Mouse (Mus musculus) adrenal gland, adult (tissue): ENCODE results near the gene C2cd2.
"Not testable (repeated sequence)": the region's sequence is repeated elsewhere in the genome, so short reads cannot be mapped to it uniquely, and the experiment has no call there.

Experiments
- DNase-seq, 2 experiments: peaks; one replicate each; pipeline ENCODE4 v3.0.0; 2022 to 2023; ENCODE audit warnings: low spot score in 1 of 2; ENCODE audit not compliant: inconsistent age in 2 of 2

The C2cd2 gene

DNA sequence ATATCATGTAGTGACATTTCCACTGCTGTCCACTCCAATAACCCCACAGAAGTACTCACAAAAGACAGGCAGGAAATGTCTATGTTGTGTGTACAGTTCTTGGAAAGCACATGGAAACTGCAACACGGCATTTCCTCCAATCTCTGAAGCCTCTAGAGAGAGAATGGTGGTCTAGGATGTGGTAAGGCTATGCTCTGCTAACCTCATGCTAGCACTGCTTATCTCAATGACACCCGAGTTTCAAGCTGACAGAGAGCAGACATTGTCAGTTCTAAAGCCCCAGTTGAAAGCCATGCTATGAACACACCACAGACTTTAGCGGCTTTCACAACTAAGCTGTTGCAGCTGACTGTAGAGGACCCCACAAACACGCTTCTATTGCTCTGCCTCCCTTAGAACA is 13.6 kb downstream of the C2cd2 start:
- DNase-seq = no peak

DNA sequence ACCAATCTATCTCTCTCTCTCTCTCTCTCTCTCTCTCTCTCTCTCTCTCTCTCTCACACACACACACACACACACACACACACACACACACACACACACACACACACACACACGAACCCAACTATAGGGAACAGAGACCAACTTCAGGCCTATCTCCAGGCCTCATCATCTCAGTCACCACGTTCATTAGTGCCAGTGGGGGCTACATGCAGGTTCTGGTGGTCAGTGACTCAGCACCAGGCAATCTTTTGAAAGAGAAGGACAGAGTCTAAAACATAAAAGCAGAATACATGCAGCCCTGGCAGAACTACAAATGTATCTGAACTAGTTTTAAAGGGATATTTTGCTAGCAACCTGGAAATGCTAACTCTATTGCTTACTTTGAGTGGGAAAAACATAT is 15.4 kb downstream of the C2cd2 start:
- not testable (repeated sequence) for DNase-seq

DNA sequence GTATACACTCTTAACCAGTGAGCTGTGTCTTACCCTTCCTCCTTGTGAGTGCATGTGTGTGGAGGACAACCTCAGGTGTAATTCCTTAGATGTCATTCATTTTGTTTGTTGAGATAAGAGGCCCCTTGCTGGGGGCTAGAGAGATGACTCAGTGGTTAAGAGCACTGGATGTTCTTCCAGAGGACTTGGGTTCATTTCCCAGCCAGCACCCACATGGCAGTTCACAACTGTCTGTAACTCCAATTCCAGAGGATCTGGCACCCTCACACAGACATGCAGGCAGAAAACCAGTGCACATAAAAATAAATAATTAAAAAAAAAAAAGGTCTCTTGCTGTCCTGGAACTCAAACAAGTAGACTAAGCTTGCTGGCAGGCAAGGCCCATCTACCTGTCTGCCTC is 20.6 kb downstream of the C2cd2 start:
- no peak for DNase-seq

DNA sequence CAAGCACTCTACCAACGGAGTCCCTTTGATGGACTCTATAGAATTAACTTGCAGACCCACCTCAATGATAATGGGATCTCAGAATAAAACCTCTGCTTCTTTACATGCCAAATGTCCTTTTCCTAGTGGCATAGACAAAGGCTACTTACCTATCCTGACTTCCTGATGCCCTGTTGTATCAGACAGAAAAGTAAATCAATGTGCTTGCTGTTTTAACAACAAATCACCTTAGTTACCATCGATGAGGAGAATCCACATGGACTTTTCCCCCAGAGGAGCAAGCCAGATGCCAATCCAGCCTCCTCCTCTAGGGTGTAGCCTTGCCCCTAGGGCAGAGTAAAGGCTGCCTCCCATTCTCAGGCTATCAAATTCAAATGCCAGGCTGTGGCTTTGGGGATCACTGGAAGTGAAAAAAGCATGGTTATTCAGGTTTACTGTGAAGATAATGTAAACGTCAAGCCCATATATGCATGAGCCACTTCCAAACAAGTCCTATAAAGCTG is 21.9 kb downstream of the C2cd2 start:
- no peak for DNase-seq

DNA sequence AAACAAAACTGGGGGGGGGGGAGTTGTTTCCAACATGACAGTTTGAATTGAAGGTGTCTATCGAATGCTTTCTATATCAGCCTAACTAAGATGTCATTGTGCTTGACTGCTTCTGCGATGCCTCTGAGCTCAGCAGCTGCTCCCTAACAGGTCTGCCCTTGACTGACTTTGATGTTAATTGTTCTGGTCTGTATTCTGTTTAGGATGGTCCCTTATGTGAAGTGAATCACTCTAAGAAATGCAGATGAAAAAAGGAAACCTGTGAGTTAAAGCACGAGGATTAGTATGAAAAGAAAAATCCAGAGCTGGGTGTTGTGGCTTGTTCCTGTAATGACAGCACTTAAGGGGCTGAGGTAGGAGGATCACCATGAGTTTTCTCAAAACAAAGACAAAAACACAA is 26.6 kb downstream of the C2cd2 start:
- DNase-seq = no peak

DNA sequence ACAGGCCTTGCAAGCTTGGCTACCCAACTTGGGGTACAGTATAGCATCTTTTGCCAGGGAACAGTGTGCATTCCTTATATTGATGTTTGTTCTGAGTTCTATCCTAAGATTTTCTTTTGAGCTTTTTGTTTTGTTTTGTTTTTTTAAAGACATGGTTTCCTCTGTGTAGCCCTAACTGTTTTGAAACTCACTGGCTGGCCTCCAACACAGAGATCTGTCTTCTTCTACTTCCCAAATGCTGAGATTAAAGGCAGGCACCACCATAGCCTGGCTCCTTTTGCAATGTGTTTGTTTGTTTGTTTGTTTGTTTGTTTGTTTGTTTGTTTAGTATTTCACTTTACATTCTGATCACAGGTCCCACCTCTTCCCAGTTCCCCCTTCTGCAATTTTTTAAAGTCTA is 32.2 kb downstream of the C2cd2 start:
- peak in 1 of 2 experiments; percentile 70 for DNase-seq

DNA sequence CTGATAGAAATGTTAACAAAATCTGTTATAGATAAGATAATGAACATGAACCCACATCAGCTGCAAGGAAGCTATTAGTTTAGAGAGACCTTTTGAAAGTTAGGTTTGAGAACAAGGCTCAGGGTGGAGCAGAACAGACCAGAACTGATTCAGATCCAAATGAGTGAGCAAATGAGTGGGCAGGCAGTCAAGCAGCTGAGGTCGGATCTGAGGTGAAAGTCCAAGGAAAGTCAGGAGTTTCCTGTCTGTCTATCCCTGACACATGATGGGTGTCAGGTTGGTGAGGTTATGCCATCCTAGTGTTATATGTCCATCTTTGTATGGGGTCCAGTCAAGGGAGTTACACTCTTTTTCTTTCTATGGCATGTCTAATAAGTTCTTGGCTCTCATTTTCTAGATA is 32.9 kb downstream of the C2cd2 start:
- peak in 1 of 2 experiments; percentile 51 for DNase-seq

DNA sequence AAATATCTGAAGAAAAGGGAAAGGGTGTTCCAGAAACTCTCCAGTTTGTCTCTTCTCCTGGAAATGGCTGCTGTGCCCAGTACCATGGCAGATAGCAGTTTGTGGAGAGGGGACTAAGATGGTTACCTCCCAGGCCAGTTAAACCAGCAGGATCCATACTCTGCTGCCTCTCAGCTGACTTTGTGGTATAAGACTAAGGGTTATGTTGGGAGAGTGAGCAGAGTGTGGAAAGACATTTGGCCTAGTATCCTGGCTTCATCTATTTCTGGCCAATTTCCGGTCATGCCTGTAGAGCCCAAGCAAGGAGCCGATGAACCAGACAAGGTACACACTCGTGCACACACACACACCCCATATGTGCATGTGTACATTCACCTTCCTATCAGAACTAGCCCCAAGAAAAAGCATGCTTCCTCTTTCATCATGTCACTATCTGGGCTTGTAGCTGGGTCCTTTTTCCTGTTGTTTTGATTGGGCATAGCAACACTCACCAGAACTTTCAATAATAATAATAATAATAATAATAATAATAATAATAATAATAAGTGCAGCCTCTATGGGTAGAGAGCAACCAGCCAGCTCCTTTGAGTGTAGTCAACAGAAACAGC is 35.0 kb downstream of the C2cd2 start:
- DNase-seq = no peak

DNA sequence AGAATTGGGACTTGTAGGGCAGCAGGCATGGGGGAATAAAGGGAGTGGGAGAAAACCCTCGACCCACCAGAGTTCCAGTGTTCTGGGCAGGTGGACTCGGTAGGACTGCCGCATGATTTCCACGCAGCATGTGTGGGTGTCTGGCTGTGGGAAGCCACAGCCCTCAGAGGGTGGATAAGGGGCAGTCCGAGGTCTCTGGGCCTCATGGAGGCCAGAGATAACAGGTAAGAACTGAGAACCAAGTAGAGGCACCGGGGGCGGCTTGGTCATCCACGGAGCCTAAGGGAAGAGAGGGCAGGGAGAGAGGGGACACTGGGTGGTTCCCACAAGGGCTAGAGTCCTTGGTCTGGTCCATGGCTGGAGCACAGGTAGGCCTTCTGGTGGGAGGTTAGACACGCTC is 36.0 kb downstream of the C2cd2 start:
- no peak for DNase-seq

DNA sequence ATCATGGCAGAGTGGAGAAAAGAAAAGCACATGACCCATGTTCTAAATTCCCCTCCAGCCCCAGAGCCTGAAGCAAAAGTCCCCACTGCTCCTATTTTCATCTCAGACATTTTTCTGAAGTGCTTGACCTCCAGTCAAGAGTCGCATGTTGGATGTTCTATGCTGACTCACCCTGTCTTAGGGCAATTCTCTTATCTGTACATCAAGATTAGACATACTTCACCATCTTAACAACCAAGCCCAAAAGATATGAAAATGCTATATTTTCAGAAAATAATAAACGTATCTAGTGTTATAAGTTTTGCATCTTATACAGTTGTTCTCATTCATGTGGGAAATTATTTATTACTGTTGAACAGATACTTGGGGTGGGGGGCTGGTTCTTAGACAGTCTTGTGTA is 36.6 kb downstream of the C2cd2 start:
- no peak for DNase-seq

DNA sequence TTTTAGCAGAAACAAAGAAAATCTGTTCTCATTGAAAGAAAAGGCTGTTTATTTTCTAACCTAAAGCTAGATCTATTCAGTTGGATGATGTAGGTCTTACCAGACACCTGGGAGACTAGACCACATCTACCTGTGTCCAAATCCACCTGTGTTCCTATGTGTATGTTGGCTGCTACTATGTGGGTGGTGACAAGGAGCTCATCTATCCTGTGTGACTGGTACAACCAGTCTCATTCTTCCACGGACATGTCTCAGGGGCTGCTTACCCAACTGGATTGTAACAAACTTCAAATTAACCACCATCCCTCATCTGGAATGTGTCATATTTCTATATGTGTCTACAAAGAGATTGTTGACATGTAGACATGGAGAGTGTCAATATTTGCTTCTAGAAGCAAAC is 38.7 kb downstream of the C2cd2 start:
- no peak for DNase-seq

DNA sequence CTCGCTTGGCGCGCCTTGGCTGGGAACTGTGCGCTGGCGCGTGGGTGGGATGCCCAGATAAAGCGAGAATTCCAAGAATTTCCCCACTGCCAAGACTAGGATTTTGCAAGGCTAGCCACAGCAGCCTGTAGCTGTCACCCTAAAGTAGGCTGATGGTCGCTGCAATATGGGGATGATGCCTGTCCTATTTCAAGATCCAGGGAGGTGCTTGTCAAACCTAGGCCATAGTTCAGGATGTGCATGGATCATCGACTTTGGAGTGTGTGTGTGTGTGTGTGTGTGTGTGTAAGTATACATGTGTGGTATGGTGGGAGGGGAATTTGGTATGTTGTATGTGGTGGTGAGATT is 39.6 kb downstream of the C2cd2 start:
- DNase-seq = no peak

DNA sequence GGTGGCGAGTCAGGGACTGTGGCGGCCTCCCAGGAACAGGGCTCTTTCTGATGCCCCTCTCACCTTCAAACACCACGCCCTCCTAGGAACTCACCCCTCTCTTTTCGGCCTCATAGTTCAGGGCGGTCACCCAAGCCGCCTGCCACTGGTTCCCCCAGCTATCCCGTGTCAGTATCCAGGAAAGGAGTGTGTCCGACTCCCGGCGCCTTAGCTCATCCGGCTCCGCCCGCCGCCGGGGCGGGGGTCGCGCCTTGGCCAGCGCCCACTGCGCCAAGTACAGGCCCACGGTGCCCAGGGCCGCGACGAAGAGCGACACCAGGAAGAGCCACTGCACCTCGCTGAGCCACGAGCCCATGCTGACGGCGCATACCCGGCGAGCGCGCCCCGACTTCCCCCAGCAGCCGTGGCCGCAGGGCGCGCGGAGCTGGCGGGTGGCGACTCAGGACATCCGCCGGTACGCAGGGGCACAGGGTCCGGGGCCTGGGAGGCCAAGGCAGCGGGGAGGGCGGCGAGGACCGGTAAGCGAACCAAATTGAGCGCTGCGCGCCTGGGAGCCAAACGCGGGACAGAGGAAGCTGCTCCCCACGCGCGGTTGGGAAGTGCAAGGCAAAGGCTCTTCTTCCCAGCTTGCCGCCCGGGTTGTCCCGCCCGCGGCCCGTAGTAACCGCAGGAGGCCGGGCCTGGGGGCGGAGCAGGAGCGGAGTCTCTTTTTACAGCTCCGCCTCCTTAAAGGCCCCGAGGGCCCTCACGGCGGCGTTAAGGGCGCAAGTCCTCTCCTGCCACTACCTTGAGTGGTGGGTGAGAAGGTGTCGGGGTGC is 40.2 kb downstream of the C2cd2 start:
- DNase-seq = peak; percentile 91 to 97

DNA sequence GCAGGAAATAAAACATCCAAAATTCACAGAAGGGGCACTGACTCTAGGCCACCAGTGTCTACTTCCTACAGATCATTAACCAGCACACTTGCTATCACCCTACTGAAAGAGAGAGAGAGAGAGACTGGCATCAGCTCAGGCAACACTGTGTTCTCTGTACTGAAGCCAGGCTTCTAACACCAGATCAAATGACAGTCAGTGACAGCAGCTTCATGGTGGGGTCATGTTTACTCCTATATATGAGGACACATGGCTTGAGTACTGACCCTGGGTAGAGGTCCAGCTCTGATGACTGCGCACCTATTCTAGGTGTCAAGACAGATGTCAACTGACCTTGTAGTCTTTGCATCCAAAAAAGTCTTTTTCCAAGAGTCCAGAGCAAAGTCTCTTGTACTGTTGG is 41.8 kb downstream of the C2cd2 start:
- no peak for DNase-seq

DNA sequence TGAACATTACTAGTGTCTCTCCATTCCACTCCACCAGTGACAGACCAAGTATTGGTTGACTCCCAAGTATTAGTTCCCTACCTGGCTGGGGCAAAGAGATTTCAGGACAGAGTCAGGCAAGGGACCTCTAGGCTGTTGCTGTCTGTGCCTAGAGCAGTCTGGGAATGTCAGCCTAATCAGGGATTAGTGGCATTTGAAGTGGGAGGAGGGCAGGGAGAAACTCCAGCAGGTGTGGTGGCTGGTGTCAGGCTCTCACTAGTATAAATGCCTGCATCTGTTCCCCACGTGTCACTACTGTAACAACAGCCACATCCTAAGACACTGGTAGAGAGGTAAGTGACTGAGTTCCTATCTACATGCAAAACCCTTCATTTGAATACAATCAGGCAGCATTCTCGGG is 42.6 kb downstream of the C2cd2 start:
- DNase-seq = no peak

DNA sequence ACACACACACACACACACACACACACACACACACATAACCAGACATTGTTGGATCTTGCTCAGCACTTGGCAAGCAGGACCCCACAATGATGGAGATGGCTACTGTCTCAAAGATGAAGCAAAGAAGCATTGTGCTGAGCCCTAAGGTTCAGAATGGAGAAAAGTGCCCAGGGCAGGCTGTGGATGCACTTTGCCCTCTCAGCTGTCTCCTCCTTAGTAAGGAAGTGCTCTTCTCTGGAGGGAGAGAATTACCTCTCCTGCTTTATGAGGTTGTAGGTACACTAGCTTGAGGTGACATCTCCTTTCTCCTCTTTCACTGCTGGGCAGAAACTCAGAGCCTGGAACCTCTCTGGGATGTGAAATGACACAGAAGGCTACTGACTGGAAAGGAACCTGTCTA is 49.5 kb downstream of the C2cd2 start:
- no peak for DNase-seq

DNA sequence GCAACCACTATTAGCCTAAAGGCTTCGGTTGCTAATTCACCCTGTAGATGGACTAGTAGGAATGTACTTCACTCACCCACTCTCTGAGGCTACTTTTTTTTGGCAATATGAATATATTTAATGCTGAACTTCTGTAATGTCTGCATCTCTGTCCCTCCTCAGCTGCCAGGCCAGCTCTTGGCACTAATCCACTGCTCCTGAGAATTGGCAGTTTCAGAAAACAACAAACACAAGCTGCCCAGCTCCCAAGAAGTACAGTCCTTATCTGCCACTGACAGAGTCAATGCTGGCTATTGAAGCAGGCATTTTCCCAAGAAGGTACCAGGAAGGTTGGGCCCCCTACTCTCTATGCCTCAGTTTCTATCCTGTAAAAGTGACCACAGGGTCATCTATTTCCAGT is 53.0 kb downstream of the C2cd2 start:
- no peak for DNase-seq

DNA sequence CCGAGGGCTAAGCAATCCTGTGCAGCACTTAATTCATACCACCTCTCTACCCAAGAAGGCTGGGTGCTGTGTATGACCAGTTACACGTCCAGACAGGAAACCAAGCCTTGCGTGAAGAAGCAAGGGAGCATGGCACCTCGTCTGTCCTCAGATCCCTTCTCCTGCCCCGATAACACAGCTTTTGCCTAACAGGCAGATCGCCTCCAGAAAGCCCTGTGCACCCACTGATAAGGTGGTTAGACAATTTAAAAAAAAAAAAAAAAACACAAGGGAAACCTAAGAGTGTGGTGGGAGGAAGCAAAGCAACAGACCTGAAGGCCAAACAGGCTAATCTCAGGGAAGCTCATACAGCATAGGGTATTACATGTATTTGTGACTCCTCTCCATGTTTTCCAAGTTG is 54.9 kb downstream of the C2cd2 start:
- DNase-seq = no peak

DNA sequence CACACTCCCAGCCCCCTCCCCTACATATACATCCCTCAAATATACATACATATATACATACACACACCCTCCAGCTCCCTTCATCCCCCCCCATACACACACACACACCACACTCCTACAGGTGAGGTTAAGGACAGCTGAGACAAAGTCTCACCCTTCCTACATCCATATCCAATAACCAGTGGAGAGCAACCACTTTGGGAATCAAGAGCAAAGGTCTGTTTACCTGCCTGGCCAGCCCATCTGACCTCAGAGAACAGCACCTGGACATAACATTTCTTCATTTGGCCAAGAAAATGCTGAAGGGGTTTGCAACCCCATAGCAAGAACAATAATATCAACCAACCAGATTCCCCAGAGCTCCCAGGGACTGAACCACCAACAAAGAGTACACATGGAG is 56.1 kb downstream of the C2cd2 start:
- DNase-seq = no peak

DNA sequence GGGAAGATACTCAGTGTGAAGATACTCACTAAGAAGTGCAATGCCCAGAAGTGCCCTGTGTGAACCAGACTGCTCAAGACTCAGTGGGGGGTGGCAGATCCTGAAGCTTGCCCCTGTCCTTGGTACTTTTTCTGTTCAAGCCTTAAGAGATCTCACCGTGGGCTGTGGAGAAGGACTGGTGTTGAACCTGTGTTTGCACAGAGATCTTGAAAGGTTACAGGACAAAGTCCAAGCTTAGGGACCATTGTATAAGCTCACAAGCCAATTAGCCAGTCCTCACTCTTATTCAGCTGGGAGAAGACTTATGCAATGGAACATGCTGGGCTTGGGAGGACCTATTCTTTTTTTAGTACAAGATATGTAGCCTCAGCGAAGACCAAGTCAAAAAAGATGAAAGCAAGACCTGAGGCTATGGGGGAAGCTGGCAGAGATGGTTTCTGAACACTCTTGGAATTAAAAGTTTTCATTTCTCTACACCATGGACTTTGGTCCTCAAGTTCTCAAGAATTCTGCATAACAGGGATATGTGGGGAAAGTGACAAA is 56.9 kb downstream of the C2cd2 start:
- no peak for DNase-seq

DNA sequence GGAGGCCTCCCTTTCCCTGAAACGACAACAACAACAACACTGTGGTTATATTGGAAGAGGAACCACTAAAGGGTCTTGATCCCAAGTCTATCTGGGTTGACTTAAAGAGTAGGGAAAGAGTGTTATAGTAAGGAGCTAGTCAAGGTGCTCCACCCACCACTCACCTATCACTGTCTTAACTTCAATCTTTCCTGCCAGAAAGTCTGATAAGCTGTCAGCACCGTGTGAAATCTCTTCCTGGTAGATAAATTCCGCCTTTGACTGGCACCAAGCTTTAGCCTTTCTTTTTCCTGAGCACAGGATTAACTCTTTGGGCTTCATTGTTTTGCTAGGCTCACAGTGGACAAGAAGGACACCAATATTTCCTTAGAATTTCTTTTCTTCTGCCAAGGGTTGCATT is 58.4 kb downstream of the C2cd2 start:
- no peak for DNase-seq

DNA sequence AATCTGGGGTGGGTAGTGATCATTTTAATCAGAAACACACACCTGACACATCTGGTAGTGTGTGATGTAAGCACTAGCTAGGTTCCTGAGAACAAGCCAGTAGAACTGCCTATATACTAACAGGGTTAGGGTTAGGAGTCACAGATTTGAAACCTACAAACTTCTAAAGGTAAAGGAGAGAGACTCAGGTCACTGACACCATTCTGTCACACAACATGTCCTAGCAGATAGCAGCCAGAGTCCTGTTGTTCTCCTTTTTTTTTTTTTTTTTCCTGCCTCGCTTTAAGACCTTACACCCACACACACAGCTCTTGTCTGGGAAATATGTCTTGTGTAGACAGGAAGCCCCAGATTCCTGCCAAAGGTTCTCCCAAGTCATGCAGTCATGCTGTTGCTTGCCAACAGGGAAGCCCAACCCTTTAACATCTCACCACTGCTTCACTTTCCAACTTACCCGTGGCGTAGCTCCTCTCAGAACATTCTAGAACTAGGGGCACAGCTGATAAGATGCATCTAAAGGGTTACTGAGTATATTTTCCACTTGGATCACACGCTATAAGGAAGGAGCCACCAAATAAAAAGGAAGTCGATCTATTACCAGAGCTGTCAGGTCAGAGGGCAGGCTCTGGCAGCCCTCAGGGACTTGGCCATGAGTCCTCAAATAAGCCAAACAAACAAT is 64.9 kb downstream of the C2cd2 start:
- peak; percentile 56 to 86 for DNase-seq
